Mouse (Mus musculus) hindbrain, postnatal 0 days (tissue): ENCODE data around the gene Elobl. TPM values are rescaled to one million over a fixed set of nuclear protein-coding genes. Genes with fewer than 3 reads are reported as not detected.

Source experiments
- ATAC-seq: fragments of 200-750 bp; cut with Nextera tagmentation; 2 replicates; pipeline ENCODE4 v1.8.0; 2017; ENCODE audit warnings: mild to moderate bottlenecking, moderate TSS enrichment, moderate library complexity
- DNase-seq: peaks from one replicate; pipeline ENCODE4 v3.0.0-alpha.2; 2015; ENCODE audit warnings: low spot score
- H3K27ac ChIP-seq: fragments of 300-500 bp; sonication (generic); 2 replicates; pipeline ENCODE4 v1.5.1; 2014; ENCODE audit warnings: mild to moderate bottlenecking
- H3K27me3 ChIP-seq: fragments of 300-500 bp; sonication (generic); 2 replicates; pipeline ENCODE4 v1.6.1; 2014; ENCODE audit warnings: low read length, mixed read lengths; ENCODE audit not compliant: insufficient read depth
- H3K36me3 ChIP-seq: fragments of 300-500 bp; sonication (generic); 2 replicates; pipeline ENCODE4 v1.6.1; 2014; ENCODE audit warnings: low read length, mixed read lengths; ENCODE audit not compliant: insufficient read depth
- H3K4me1 ChIP-seq: fragments of 300-500 bp; sonication (generic); 2 replicates; pipeline ENCODE4 v1.6.1; 2014; ENCODE audit warnings: antibody characterized with exemption, low read length, mixed read lengths; ENCODE audit not compliant: insufficient read depth
- H3K4me2 ChIP-seq: fragments of 300-500 bp; sonication (generic); 2 replicates; pipeline ENCODE4 v1.6.1; 2014; ENCODE audit warnings: low read depth, mild to moderate bottlenecking, low read length, moderate library complexity, mixed read lengths
- H3K4me3 ChIP-seq: fragments of 300-500 bp; sonication (generic); 2 replicates; pipeline ENCODE4 v1.5.1; 2014; ENCODE audit warnings: low read length
- H3K9ac ChIP-seq: fragments of 300-500 bp; sonication (generic); replicated peaks from 2 replicates; pipeline ENCODE4 v1.6.1; 2014; ENCODE audit warnings: mild to moderate bottlenecking, low read length, moderate library complexity, mixed read lengths
- H3K9me3 ChIP-seq: fragments of 300-500 bp; sonication (generic); 2 replicates; pipeline ENCODE4 v1.6.1; 2016; ENCODE audit warnings: low read length, mixed read lengths
- CTCF ChIP-seq: IDR thresholded peaks from 2 replicates; pipeline ENCODE4 v1.5.1; 2016; ENCODE audit warnings: antibody characterized with exemption, control low read depth, low read depth
- WGBS: fragments of 180-500 bp; shearing (Covaris S2); extraction: QIAGEN DNeasy Blood & Tissue Kit; methylation state at CpG from one replicate; pipeline ENCODE4 v1.1.7; 2014; 5-methylcytosine and 5-hydroxymethylcytosine counted together
- polyA plus RNA-seq: library from polyadenylated mRNA; unstranded; fragments of >200 nt; fragmentation: Nextera tagmentation; extraction: Ambion mirVana; gene quantifications from 2 replicates; pipeline ENCODE4 v1.2.1, GENCODE M21; 2015
- total RNA-seq: library from RNA; depleted of rRNA; stranded (reverse); fragments of >200 nt; gene quantifications from 2 replicates; pipeline ENCODE4 v1.2.3, GENCODE M21; 2014; rRNA removed

The Elobl gene
- total RNA-seq, result not detected in 2 replicates
- polyA plus RNA-seq, result not detected in 2 replicates

- DNase-seq (no peak), ATAC-seq (no peak)
- Histone ChIP-seq H3K4me3 (no peak within 1 kb of the TSS), H3K9ac (no peak within 1 kb of the TSS), H3K4me1 (no peaks in the 10 kb centered on the region), H3K27ac (no peak within 1 kb of the TSS), H3K4me2 (no peak within 1 kb of the TSS), H3K27me3 (no peaks in the 10 kb centered on the region), H3K9me3 (no peaks in the 10 kb centered on the region), H3K36me3 (no peaks in the 10 kb centered on the region)
- 90% methylated on average over 2 of the region's 3 CpGs for WGBS
- no peak for TF ChIP-seq CTCF
Observed at GRCm38 (mm10) chr11:88966881-88967361, at the start of gene Elobl. Elobl (minus strand) TSS chr11:88966931.

- H3K4me3 ChIP-seq, result no peak overlapping the region
- TF ChIP-seq CTCF, result no peak
- H3K9me3 ChIP-seq, result no peaks in the 10 kb centered on the region
- no peak overlapping the region for H3K4me2 ChIP-seq
- 91% methylated on average over 5 of the region's 5 CpGs for whole genome bisulfite sequencing
- no peaks in the 10 kb centered on the region for H3K27me3 ChIP-seq
- DNase-seq, result no peak
- H3K36me3 ChIP-seq, result no peaks in the 10 kb centered on the region
- no peak overlapping the region for H3K27ac ChIP-seq
- no peak overlapping the region for H3K9ac ChIP-seq
- ATAC-seq, result no peak
- no peaks in the 10 kb centered on the region for H3K4me1 ChIP-seq
Observed at GRCm38 (mm10) chr11:89012241-89012640, 45.5 kb upstream of the Elobl start.

DNA sequence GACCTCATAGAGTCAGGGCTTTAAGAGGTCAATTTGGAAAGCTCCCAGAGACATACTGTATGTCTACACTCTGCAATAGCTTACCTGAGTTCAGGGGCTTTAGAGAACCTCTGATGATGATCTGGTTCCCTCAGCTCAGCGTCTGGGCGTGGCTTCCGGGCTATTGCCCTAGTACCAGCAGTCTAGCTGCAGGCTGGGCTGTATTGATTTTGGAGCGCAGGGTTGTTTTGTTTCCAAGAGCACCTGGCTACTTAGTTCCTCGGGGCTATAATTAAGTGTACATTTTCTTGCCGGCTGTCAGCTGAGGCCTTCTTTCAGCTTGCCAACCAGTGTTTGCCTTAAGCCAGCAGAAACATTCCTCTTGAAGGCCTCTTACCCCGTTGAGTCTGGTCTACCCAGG, 42.8 kb upstream of the Elobl start:
- TF ChIP-seq CTCF, result no peak
- no peak overlapping the region for H3K9ac ChIP-seq
- H3K4me2 ChIP-seq, result no peak overlapping the region
- H3K4me3 ChIP-seq, result no peak overlapping the region
- H3K9me3 ChIP-seq, result no peaks in the 10 kb centered on the region
- H3K27ac ChIP-seq, result no peak overlapping the region
- no peak for DNase-seq
- no peaks in the 10 kb centered on the region for H3K27me3 ChIP-seq
- 79% methylated on average over 7 of the region's 7 CpGs for WGBS
- no peaks in the 10 kb centered on the region for H3K4me1 ChIP-seq
- H3K36me3 ChIP-seq, result no peaks in the 10 kb centered on the region
- no peak for ATAC-seq

GRCm38 (mm10) chr11:89009066-89009465, 42.3 kb upstream of the Elobl start:
- no peaks in the 10 kb centered on the region for H3K4me1 ChIP-seq
- TF ChIP-seq CTCF, result no peak
- no peaks in the 10 kb centered on the region for H3K27me3 ChIP-seq
- no peak overlapping the region for H3K27ac ChIP-seq
- DNase-seq, result no peak
- no peak overlapping the region for H3K4me3 ChIP-seq
- H3K36me3 ChIP-seq, result no peaks in the 10 kb centered on the region
- no peak overlapping the region for H3K9ac ChIP-seq
- no peak overlapping the region for H3K4me2 ChIP-seq
- H3K9me3 ChIP-seq, result no peaks in the 10 kb centered on the region
- WGBS, result 91% methylated on average over 9 of the region's 9 CpGs
- no peak for ATAC-seq

- WGBS, result 88% methylated on average over 3 of the region's 3 CpGs
- no peak overlapping the region for H3K4me3 ChIP-seq
- H3K36me3 ChIP-seq, result no peaks in the 10 kb centered on the region
- ATAC-seq (no peak), DNase-seq (no peak)
- H3K9ac ChIP-seq, result no peak overlapping the region
- no peaks in the 10 kb centered on the region for H3K9me3 ChIP-seq
- no peaks in the 10 kb centered on the region for H3K4me1 ChIP-seq
- no peak overlapping the region for H3K4me2 ChIP-seq
- no peak for TF ChIP-seq CTCF
- no peak overlapping the region for H3K27ac ChIP-seq
- no peaks in the 10 kb centered on the region for H3K27me3 ChIP-seq
Observed at GRCm38 (mm10) chr11:89007582-89007981, 40.9 kb upstream of the Elobl start.

- no peak overlapping the region for H3K4me3 ChIP-seq
- DNase-seq (no peak), ATAC-seq (no peak)
- no peak overlapping the region for H3K4me2 ChIP-seq
- no peak overlapping the region for H3K27ac ChIP-seq
- H3K9ac ChIP-seq, result no peak overlapping the region
- no peaks in the 10 kb centered on the region for H3K9me3 ChIP-seq
- no peaks in the 10 kb centered on the region for H3K27me3 ChIP-seq
- no peak for TF ChIP-seq CTCF
- H3K4me1 ChIP-seq, result no peaks in the 10 kb centered on the region
- H3K36me3 ChIP-seq, result no peaks in the 10 kb centered on the region
Observed at GRCm38 (mm10) chr11:89006404-89006803, 39.7 kb upstream of the Elobl start.

GRCm38 (mm10) chr11:89005473-89005872, 38.7 kb upstream of the Elobl start:
- TF ChIP-seq CTCF, result no peak
- WGBS, result 85% methylated on average over 5 of the region's 5 CpGs

More at GRCm38 (mm10) chr11:89005473-89005872, 38.7 kb upstream of the Elobl start:
- H3K36me3 ChIP-seq, result no peaks in the 10 kb centered on the region
- H3K9me3 ChIP-seq, result no peaks in the 10 kb centered on the region
- H3K4me2 ChIP-seq, result no peak overlapping the region
- no peaks in the 10 kb centered on the region for H3K27me3 ChIP-seq
- H3K4me1 ChIP-seq, result no peaks in the 10 kb centered on the region
- ATAC-seq (no peak), DNase-seq (no peak)
- H3K4me3 ChIP-seq, result no peak overlapping the region
- no peak overlapping the region for H3K9ac ChIP-seq
- no peak overlapping the region for H3K27ac ChIP-seq
